In genomic region chr7:103873064-103873463, GRCm38 (mm10) we compare ENCODE assay signal across 15 mouse cellular contexts. TPM values are rescaled to one million over a fixed set of nuclear protein-coding genes. Genes with fewer than 3 reads are reported as not detected.
DNase-seq lines count a peak whose midpoint lies in the region; ATAC-seq and TF ChIP-seq lines count a peak whose summit lies in the region.
"Had no signal": no experiment of that assay in that cellular context is flagged by ENCODE, and none has a peak within 500 bp of the region (broad histone marks: within the 10 kb centered on the region; RNA-seq: fewer than 3 reads in every experiment).

No protein-coding gene starts in this region.

- TF ChIP-seq RAD21 in CH12.LX (IDR thresholded peaks at IDR 0.05; ENCODE audit: low read depth, low read length) = peak; percentile 86

- TF ChIP-seq CTCF in CH12.LX (conservative IDR thresholded peaks at IDR 0.05 in 1 of 2, IDR thresholded peaks at IDR 0.05 in 1 of 2; ENCODE audit: low read depth in 2 of 2, low read length in 2 of 2) = peak; percentile 10 to 78; a peak in 3 of 4 replicates

- H3K9me3 ChIP-seq in CH12.LX (replicated peaks; ENCODE audit: low read length) = no peaks in the 10 kb centered on the region
- no peaks in the 10 kb centered on the region for H3K9me3 ChIP-seq in liver, embryonic 11.5 days (ENCODE audit: control insufficient read depth, low read length)
- H3K9me3 ChIP-seq: forebrain, embryonic 13.5 days; heart, embryonic 15.5 days; limb, embryonic 13.5 days had no signal

- no peak for ATAC-seq in liver, embryonic 11.5 days (replicated peaks; ENCODE audit: low FRiP score)
- ATAC-seq: forebrain, embryonic 13.5 days had no signal

- no peaks in the 10 kb centered on the region for H3K27me3 ChIP-seq in CH12.LX (replicated peaks)
- H3K27me3 ChIP-seq in liver, embryonic 11.5 days (replicated peaks; ENCODE audit: control insufficient read depth, insufficient read depth, low read length) = no peaks in the 10 kb centered on the region
- H3K27me3 ChIP-seq: forebrain, embryonic 13.5 days; heart, embryonic 15.5 days; limb, embryonic 13.5 days had no signal

- no peak overlapping the region for H3K9ac ChIP-seq in CH12.LX (ENCODE audit: insufficient read depth, low read depth)
- no peak overlapping the region for H3K9ac ChIP-seq in liver, embryonic 11.5 days (ENCODE audit: low read depth, low read length)
- H3K9ac ChIP-seq: forebrain, embryonic 13.5 days; heart, embryonic 15.5 days; limb, embryonic 13.5 days had no signal

- in situ Hi-C loops in CH12.LX (cut with MboI; ENCODE audit: low pct_ligation_motif_present, low pct_unique_long_range_greater_than_20kb, low sequenced_read_pairs) = loop anchor here (5.0 kb wide), 1 partner anchor 161 kb away; the partner anchor contains the start of gene Olfr243

- H3K4me3 ChIP-seq in CH12.LX (replicated peaks in 1 of 3; ENCODE audit: low read depth in 2 of 3, low read length in 2 of 3, poor library complexity in 1 of 3) = no peak overlapping the region
- no peak overlapping the region for H3K4me3 ChIP-seq in liver, embryonic 11.5 days (ENCODE audit: low read depth, low read length)
- H3K4me3 ChIP-seq: forebrain, embryonic 13.5 days; heart, embryonic 15.5 days; limb, embryonic 13.5 days had no signal

- WGBS in liver, embryonic 11.5 days = 2% methylated on average over 1 of the region's 1 CpGs

- H3K4me2 ChIP-seq in CH12.LX (ENCODE audit: insufficient read depth, low read depth, poor library complexity, severe bottlenecking) = no peak overlapping the region
- H3K4me2 ChIP-seq in liver, embryonic 11.5 days = no peak overlapping the region
- H3K4me2 ChIP-seq: forebrain, embryonic 13.5 days; heart, embryonic 15.5 days; limb, embryonic 13.5 days had no signal

- dilution Hi-C loops in CH12.LX (cut with MboI; ENCODE audit: extremely low pct_ligation_motif_present, extremely low pct_unique_long_range_greater_than_20kb, low sequenced_read_pairs) = no loop called here

- no peaks in the 10 kb centered on the region for H3K79me2 ChIP-seq in CH12.LX (replicated peaks; ENCODE audit: control insufficient read depth, extremely low read depth, insufficient read depth, poor library complexity, severe bottlenecking)

- no peak for TF ChIP-seq POLR2A in CH12.LX (IDR thresholded peaks at IDR 0.05; ENCODE audit: low read depth, low read length)

- H3K36me3 ChIP-seq in CH12.LX (replicated peaks in 1 of 2; ENCODE audit: control insufficient read depth in 1 of 2, insufficient read depth in 1 of 2, low read length in 1 of 2) = no peaks in the 10 kb centered on the region
- no peaks in the 10 kb centered on the region for H3K36me3 ChIP-seq in liver, embryonic 11.5 days (ENCODE audit: control insufficient read depth, insufficient read depth, low read length)
- H3K36me3 ChIP-seq: heart, embryonic 15.5 days; limb, embryonic 13.5 days had no signal

- peak; percentile 3 for DNase-seq in layer of hippocampus, adult 11-12 months (ENCODE audit: low spot score)
- no peak for DNase-seq in layer of hippocampus, adult 9-11 months
- peak; percentile 31 for DNase-seq in CH12.LX (ENCODE audit: extremely low read depth)
- peak; percentile 3 for DNase-seq in adipocyte (ENCODE audit: low spot score)
- no peak for DNase-seq in liver, embryonic 11.5 days (ENCODE audit: low spot score)
- no peak for DNase-seq in urinary bladder, postnatal 4 days (ENCODE audit: low spot score in 2 of 2)
- no peak for DNase-seq in testis, postnatal 14 days (ENCODE audit: low spot score)
- DNase-seq in cerebellum, postnatal 36 days = no peak
- DNase-seq: cerebellum, adult 18-20 months had no signal

- TF ChIP-seq EP300 in CH12.LX (IDR thresholded peaks at IDR 0.05; ENCODE audit: low read length) = no peak

- H3K27ac ChIP-seq in CH12.LX (ENCODE audit: insufficient read depth, low read depth) = no peak overlapping the region
- H3K27ac ChIP-seq in liver, embryonic 11.5 days (ENCODE audit: low read depth, low read length) = peak overlapping the region; percentile 64
- H3K27ac ChIP-seq: forebrain, embryonic 13.5 days; heart, embryonic 15.5 days; limb, embryonic 13.5 days had no signal

- peaks cover 0 to 2% of the 10 kb centered on the region in 2 experiments; a peak in 1 of 4 replicates for H3K4me1 ChIP-seq in CH12.LX (ENCODE audit: control insufficient read depth in 1 of 2, insufficient read depth in 2 of 2)
- H3K4me1 ChIP-seq in liver, embryonic 11.5 days (replicated peaks; ENCODE audit: control insufficient read depth, insufficient read depth, low read length) = peaks cover 18% of the 10 kb centered on the region
- H3K4me1 ChIP-seq: forebrain, embryonic 13.5 days; limb, embryonic 13.5 days had no signal

TF ChIP-seq in CH12.LX, 34 proteins besides CTCF, POLR2A, EP300 and RAD21:
- TF ChIP-seq E2F4 (IDR thresholded peaks at IDR 0.05; ENCODE audit: insufficient replicate concordance, low read depth, low read length) = no peak
- no peak for TF ChIP-seq KAT2A (IDR thresholded peaks at IDR 0.05; ENCODE audit: insufficient replicate concordance, low read length)
- no peak for TF ChIP-seq TBP (conservative IDR thresholded peaks at IDR 0.05; ENCODE audit: low read depth, low read length)
- TF ChIP-seq MAX (IDR thresholded peaks at IDR 0.05; ENCODE audit: low read length) = no peak
- TF ChIP-seq ELF1 (IDR thresholded peaks at IDR 0.05; ENCODE audit: low read depth, low read length) = no peak
- TF ChIP-seq MYC (IDR thresholded peaks at IDR 0.05; ENCODE audit: low read depth, low read length) = no peak
- peak; percentile 75 for TF ChIP-seq SMC3 (IDR thresholded peaks at IDR 0.05; ENCODE audit: low read depth, low read length)
- peak; percentile 17; the same call in 1 of the 2 replicates for TF ChIP-seq ZC3H11A (IDR thresholded peaks at IDR 0.05; ENCODE audit: low read depth, low read length)
- no peak for TF ChIP-seq NRF1 (IDR thresholded peaks at IDR 0.05; ENCODE audit: low read depth, low read length)
TF ChIP-seq in CH12.LX: peak in this region for 2.

RNA-seq across cellular contexts. Expression of gene Olfr66, which starts 13.0 kb away (rescaled TPM):
- total RNA-seq in CH12.LX (2012; rRNA removed) (not detected in 2 replicates), CH12.LX (2014; rRNA removed) (not detected in 2 replicates)
- not detected in 2 replicates for polyA plus RNA-seq in CH12.LX (2012; ENCODE audit: insufficient read length, low read depth)
- not detected in 2 replicates for polyA plus RNA-seq in liver, embryonic 11.5 days (2014; fragmentation: Nextera tagmentation; extraction: Ambion mirVana)
- total RNA-seq: monocyte, adult 5-6 weeks had no signal
- polyA plus RNA-seq: forebrain, embryonic 13.5 days; heart, embryonic 15.5 days; kidney, embryonic 16.5 days; limb, embryonic 13.5 days; stomach, embryonic 14.5 days had no signal

RNA-seq across cellular contexts. Expression of gene Hbb-y, which starts 20.0 kb away (rescaled TPM):
- total RNA-seq in CH12.LX (2012; rRNA removed) (not detected in 2 replicates), CH12.LX (2014; rRNA removed) (not detected in 2 replicates)
- polyA plus RNA-seq in CH12.LX (2012; ENCODE audit: insufficient read length, low read depth) = not detected in 2 replicates
- 15,021 and 16,786 TPM in 2 replicates for polyA plus RNA-seq in liver, embryonic 11.5 days (2014; fragmentation: Nextera tagmentation; extraction: Ambion mirVana)
- total RNA-seq: monocyte, adult 5-6 weeks had no signal

RNA-seq across cellular contexts. Expression of gene Olfr64, which starts 21.2 kb away (rescaled TPM):
- total RNA-seq in CH12.LX (2012; rRNA removed) (not detected in 2 replicates), CH12.LX (2014; rRNA removed) (not detected in 2 replicates)
- not detected in 2 replicates for polyA plus RNA-seq in CH12.LX (2012; ENCODE audit: insufficient read length, low read depth)
- not detected in 2 replicates for polyA plus RNA-seq in liver, embryonic 11.5 days (2014; fragmentation: Nextera tagmentation; extraction: Ambion mirVana)
- total RNA-seq: monocyte, adult 5-6 weeks had no signal
- polyA plus RNA-seq: forebrain, embryonic 13.5 days; heart, embryonic 15.5 days; kidney, embryonic 16.5 days; limb, embryonic 13.5 days; stomach, embryonic 14.5 days had no signal

RNA-seq across cellular contexts. Expression of gene Hbb-bh1, which starts 30.1 kb away (rescaled TPM):
- total RNA-seq in CH12.LX (2012; rRNA removed) = not detected in 2 replicates
- total RNA-seq in CH12.LX (2014; rRNA removed) = 0.95 TPM in 1 of 2 replicates, not detected in the other
- not detected in 2 replicates for polyA plus RNA-seq in CH12.LX (2012; ENCODE audit: insufficient read length, low read depth)
- 4,066 and 4,428 TPM in 2 replicates for polyA plus RNA-seq in liver, embryonic 11.5 days (2014; fragmentation: Nextera tagmentation; extraction: Ambion mirVana)
- total RNA-seq: monocyte, adult 5-6 weeks had no signal

RNA-seq across cellular contexts. Expression of gene Olfr65, which starts 30.2 kb away (rescaled TPM):
- total RNA-seq in CH12.LX (2012; rRNA removed) = not detected in 2 replicates
- not detected in 2 replicates for total RNA-seq in CH12.LX (2014; rRNA removed)
- polyA plus RNA-seq in CH12.LX (2012; ENCODE audit: insufficient read length, low read depth) = not detected in 2 replicates
- polyA plus RNA-seq in liver, embryonic 11.5 days (2014; fragmentation: Nextera tagmentation; extraction: Ambion mirVana) = not detected in 2 replicates
- total RNA-seq: monocyte, adult 5-6 weeks had no signal
- polyA plus RNA-seq: forebrain, embryonic 13.5 days; heart, embryonic 15.5 days; kidney, embryonic 16.5 days; limb, embryonic 13.5 days; stomach, embryonic 14.5 days had no signal

Comparison
In these comparisons a context has a peak if more than half of its experiments do, and no peak if none do; other contexts are left out.
1. DNase-seq: peak in layer of hippocampus, adult 11-12 months (single experiment), CH12.LX (single experiment) and adipocyte (single experiment); none in layer of hippocampus, adult 9-11 months (single experiment), liver, embryonic 11.5 days (single experiment), urinary bladder, postnatal 4 days (0 of 2), testis, postnatal 14 days (single experiment) and cerebellum, postnatal 36 days (0 of 2).
2. RNA of gene Hbb-y, which starts 20.0 kb away (polyA plus RNA-seq): 15,021 to 16,786 TPM in liver, embryonic 11.5 days; not detected in CH12.LX; every median in the first group is over 1,000 times any median in the second.